Mouse (Mus musculus) lung, postnatal 36 days (tissue): ENCODE results near the gene 1700019A02Rik.

Experiments
- DNase-seq: peaks from one replicate; pipeline ENCODE4 v3.0.0; 2022; ENCODE audit warnings: mixed read lengths

Gene 1700019A02Rik

DNA sequence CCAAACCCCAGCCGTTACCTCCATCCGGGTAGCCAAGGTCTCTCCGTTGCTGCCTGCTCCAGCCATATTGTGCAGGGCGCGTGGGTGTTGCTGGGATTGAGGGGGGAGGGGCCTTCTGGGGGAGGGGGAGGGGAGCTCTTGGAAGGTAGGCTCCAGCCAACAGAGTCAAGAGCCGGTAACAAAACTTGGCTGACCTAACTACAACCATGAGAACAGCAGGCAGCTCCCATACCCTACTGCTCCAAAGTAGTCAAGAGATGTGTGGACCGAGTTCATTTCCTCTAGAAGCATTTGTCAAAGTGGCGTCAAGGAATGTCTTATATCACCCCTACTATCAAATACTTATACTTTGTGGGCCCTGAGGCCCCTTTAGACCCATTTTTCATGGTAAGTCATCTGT, at the start of gene 1700019A02Rik:
1700019A02Rik (minus strand) TSS at position 101 of the 400 bp plus-strand sequence.
- DNase-seq = no peak

GRCm38 (mm10) chr1:53226063-53226462, 38.6 kb upstream of the 1700019A02Rik start:
- DNase-seq = no peak

- DNase-seq = no peak
Observed at GRCm38 (mm10) chr1:53225616-53226015, 38.2 kb upstream of the 1700019A02Rik start.

DNA sequence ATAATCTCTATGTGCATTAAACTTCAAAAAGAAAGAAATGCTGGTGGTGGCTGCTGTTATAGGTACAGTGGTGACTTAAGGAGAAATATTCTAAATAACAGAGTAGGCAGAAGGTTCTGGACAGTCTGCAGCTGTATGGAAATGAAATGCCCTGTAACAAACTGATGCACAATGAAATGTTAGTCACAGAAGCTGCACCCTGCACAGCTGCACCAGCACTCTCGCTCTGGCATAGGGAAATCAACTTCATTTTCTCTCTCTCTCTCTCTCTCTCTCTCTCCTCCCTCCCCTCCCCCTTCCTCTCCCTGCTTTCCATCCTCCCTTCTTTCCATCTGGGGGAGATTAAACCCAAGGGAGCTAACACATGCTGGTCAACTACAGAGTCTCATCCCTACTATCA, 37.3 kb upstream of the 1700019A02Rik start:
- no peak for DNase-seq

DNA sequence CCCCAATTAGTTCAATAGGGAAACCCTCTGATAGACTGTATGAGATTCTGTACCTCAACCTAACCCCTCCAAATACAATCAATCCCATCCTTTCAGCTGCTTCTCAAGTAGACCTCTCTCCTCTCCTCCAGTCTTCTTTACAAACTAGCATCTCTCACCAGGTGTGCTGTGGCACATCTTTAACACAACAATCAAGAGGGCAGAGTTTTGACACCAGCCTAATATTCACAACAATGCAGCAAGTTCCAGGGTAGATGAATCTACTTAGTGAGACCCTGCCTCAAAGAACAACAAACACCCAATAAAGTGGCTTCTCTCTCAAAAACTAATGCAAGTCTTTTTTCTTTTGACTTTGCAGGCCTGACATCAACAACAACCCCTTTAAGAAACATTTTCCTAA, 22.7 kb upstream of the 1700019A02Rik start:
- DNase-seq = no peak

DNA sequence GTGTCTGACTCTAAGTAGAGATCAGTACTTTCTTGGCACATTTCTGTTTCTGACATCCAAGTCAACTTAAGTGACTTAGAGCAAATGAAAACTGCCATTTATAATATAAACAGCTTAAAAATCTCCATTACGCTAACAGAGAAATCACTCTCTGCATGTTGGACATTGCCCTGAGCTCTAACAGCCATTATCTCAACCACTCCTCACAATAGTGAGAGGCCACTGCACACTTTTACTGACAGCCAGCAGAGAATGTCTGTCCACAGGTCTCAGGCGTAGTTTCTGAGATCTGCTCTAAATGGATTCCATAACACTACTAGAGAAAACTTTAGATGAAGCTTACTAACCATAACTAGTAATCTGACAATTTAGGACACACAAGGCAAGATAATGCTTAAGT, 16.5 kb upstream of the 1700019A02Rik start:
- DNase-seq = no peak

DNA sequence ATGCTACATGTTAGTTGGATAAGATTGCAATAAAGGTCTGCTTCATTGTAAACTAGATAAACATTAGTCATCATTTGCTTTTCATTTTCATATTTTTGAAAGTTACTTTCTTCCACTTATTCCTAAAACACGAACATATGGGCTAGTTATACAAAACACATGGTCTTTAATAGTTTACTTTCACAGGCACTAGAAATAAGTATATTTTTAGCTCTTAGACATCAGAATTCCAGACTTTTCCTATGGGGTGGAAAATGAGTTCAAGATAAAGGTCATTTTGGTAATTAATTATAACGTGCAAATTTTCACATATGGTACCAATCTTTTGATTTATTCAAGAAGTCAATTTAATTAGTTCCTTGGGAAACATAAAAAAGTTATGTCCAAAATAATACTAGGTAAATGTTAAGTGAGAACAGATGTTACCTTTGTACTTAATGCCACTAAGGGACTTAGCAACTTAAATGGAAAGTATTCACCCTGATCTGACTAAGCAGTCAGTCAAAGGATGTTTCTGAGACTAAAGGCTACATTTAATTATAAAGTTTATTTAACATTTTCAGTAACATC, 14.3 kb upstream of the 1700019A02Rik start:
- DNase-seq = no peak

GRCm38 (mm10) chr1:53194536-53194935, 7.1 kb upstream of the 1700019A02Rik start:
- no peak for DNase-seq

- no peak for DNase-seq
Observed at GRCm38 (mm10) chr1:53191234-53191633, 3.8 kb upstream of the 1700019A02Rik start.

DNA sequence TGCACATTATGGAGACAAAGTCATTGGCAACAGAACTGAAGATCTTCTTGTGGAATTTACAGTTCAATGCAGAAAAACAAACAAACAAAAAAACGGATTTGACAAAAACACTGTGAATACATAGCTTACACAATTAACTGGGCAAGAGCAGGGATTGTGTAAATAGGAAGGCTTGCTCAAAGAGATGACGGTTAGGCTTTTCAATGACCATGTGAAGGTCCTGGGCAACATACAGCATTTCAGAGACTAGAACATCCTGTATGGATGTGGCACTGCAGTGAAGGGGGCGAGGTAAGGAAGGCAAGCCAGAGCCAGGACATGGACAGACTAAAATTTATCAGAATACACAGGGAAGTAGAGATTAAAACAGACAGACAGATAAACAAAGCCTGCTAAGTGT, 2.2 kb upstream of the 1700019A02Rik start:
- no peak for DNase-seq

GRCm38 (mm10) chr1:53186301-53186700, 1.1 kb downstream of the 1700019A02Rik start:
- DNase-seq = no peak

GRCm38 (mm10) chr1:53157715-53158114, 29.7 kb downstream of the 1700019A02Rik start:
- no peak for DNase-seq

- no peak for DNase-seq
Observed at GRCm38 (mm10) chr1:53123066-53123465, 64.4 kb downstream of the 1700019A02Rik start.

GRCm38 (mm10) chr1:53110561-53110960, 76.9 kb downstream of the 1700019A02Rik start:
- DNase-seq = no peak
